Mouse (Mus musculus) spleen, postnatal 14 days (tissue): ENCODE data around the gene Sc5d.

Source experiments
- DNase-seq, 2 experiments: peaks; one replicate each; pipeline ENCODE4 v3.0.0; 2021 to 2022; ENCODE audit warnings: low spot score in 2 of 2

Gene Sc5d

GRCm38 (mm10) chr9:42260481-42260880 lies 3.6 kb downstream of the Sc5d start:
- DNase-seq: no peak

GRCm38 (mm10) chr9:42249112-42249511 lies 14.9 kb downstream of the Sc5d start:
- DNase-seq: no peak

DNA sequence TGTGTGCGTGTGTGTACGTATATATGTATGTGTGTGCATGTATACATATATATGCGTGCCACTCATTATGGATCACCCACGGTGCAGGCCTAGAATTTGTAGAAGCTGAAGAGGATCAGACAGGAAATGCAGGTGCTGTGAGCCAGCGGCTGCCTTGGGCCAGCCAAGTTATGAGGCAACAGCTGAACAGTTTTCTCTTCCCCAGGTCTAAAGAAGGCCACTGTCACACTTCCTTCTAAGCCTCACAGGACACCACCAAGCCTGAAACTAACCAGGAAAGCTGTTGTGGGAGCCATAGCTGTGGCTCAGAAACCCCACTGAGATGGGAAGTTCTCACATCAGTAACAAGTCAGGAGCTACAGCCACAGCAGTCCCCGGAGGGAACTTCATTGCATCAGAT lies 17.4 kb downstream of the Sc5d start:
- no peak for DNase-seq

DNA sequence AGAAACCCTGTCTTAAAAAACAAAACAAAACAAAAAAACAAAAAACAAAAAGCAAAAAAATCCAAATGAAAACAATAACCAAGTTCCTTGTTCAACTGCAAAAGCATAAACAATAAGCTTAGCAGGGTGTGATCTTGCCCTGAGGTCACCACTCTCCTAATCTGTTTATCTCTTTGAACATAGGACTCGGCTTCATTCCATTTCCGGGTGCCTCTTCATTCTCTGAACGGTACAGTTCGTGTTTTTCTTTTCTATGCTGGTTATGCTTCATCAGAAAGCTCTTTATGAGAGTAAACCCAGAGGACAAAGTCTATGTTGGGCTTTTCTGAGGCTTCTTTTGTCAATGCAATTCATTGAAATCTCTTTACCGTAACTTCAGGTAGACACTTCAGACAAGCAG lies 19.9 kb downstream of the Sc5d start:
- DNase-seq: no peak

- no peak for DNase-seq
Measured at GRCm38 (mm10) chr9:42241021-42241420, 23.0 kb downstream of the Sc5d start.

- DNase-seq: peak in 1 of 2 experiments; percentile 37
Measured at GRCm38 (mm10) chr9:42240583-42240992, 23.5 kb downstream of the Sc5d start.

DNA sequence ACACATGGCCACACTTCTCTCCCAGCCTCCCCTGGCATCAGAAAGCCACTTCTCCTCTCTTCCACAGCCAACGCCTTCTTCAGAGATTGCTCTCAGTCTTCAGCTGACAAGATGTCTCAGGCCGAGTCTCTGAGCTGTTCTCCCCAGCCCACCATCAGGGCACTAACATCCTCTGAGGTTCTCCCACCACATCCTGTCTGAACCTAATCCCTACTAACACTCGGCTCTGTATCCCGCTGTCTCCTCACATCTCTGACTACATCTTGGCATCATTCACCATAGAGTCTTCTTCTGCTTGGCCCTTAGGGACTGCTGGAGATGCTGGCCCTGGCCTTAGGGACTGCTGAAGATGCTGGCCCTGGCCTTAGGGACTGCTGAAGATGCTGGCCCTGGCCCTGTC lies 25.2 kb downstream of the Sc5d start:
- no peak for DNase-seq

GRCm38 (mm10) chr9:42231116-42231515 lies 32.9 kb downstream of the Sc5d start:
- DNase-seq: no peak

- no peak for DNase-seq
Measured at GRCm38 (mm10) chr9:42230333-42230732, 33.7 kb downstream of the Sc5d start.

GRCm38 (mm10) chr9:42229465-42230110 lies 34.5 kb downstream of the Sc5d start:
- DNase-seq: no peak

DNA sequence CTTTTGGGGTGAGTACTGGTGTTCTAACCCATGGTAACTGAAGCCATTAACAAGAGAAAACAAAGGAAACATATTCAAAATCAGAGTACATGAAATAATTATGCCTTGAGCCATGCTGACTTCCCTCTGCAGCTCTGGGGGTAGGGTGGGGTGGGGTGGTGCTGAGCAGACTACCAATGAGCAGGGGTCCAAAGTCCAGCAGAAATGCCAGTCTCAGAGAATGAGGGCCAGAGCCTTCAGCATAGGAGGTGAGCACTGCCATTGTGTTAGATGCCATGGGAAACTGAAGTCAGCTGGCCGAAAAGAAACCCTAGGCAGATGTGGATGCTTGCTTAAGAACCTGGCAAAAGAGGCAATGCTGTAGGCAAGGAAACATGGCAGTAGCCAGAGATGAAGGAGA lies 36.3 kb downstream of the Sc5d start:
- no peak for DNase-seq

DNA sequence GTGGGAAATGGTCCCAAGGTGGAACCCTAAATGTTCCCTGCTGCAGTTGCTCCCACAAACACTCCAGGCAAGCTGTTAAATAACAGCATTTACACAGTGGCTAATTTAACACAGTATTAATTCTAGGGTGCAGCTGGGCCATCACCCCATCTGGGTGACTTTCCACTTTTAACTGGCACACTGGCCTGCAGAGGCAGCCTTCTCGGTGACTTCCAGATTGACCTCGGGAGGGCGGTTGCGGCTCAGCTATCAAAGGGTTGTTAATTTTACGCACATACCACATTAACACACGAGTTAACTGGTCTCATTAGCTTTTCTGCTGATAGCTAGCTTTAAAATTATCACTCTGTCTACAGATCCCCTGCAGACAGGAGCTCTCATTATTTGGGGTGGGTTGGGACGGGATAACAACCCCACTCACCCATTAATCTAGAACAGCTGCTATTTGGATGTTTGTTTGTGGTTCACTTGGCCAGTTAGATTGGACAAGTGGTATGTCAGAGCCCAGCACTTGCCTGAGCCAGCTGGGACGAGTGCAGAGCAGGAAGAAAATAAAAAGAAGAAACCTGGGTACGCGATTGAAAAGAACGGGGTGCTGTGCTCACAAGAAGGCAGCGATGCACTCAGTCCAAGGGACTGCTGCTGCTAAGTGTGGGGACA lies 44.9 kb downstream of the Sc5d start:
- DNase-seq: no peak

GRCm38 (mm10) chr9:42217685-42218084 lies 46.4 kb downstream of the Sc5d start:
- no peak for DNase-seq

DNA sequence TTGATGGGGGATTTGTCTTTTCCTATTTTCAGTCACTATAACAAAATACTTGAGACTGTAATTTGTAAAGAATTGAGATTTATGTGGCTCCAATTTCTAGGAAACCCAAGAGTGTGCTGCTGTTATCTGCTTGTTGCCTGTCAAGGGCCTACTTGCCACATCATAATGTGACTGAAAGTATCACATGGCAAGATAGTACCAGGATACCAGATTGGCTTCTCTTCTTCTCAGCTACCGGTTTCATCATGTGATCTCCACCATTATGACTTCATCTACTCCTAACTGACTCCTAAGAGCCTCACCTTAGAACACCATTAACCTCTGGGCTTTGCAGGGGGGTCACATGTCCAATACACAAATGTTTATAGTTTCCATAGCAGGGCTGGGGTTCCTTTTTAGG lies 49.9 kb downstream of the Sc5d start:
- no peak for DNase-seq

DNA sequence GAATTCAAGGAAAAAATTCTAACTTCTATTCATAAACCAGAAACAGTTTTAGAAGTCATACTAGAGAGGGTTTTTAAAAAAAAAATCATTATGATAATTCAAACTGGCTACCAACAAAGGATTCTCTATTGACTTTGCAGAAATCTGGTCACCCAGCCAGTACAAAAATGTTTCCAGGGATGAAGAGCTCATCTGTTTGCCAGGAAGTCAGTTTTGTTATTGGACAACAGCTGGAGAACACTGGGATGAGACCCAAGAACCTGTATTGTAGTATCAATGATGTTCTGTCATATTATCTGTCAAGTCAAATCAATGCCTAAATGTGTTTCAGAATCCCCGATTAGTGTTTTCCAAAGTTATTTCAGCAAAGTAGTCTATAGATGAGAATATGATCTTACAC lies 50.9 kb downstream of the Sc5d start:
- DNase-seq: no peak

DNA sequence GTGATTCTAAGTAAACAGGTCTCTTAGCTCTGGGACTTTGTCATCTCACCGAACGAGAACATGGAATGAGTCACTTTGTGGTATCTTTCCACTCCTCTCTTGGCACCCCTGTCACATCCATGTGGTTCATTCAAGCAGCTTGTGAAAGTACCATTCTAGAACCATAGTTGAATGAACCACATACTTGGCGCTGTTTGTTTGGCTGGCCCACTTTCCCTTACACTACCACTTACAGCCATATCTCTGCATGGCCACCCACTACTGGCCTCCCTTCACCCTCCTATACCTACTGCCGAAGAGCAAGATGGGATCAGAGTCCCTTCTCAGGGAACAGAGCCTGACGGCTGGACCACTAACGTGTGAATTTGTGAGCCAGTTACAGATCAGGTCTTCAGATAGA lies 54.4 kb downstream of the Sc5d start:
- no peak for DNase-seq

DNA sequence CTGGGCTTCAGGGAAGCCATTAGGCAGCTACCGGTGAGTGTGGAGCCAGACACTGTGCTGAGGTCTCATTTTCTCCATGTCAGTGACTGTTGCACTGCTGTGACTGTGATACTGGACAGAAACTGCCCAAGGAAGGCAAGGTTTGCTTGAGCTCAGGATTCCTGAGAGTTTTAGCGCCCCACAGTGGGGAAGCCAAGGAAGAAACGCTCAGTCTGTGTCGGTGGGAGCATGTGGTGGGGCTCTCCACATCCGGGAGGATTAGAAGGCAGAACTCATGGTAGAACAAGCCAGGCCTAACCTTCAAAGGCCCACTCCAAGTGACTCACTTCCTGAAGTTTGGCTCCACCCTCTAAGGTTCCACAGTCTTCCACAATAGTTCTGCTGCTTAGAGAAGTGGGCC lies 55.6 kb downstream of the Sc5d start:
- peak in 1 of 2 experiments; percentile 9 for DNase-seq

DNA sequence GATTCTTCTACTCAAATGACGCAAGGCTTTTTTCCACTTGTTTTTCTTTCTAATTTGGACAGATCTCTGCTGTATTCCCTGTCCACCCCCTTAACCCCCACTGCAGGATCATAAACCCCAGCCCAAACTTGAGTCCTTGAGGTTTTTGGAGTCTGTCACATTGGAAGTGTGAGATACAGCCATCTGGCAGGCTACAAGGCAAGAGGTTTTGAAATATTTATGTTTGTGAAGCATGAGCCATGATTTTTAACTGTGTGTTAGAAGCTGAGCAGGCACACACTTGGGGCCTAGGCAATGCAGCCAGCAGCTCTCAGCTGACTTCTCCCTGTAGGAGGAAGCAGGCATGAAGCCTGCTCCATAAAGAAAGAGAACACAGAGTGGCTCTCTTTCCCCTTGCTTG lies 57.3 kb downstream of the Sc5d start:
- DNase-seq: no peak

- no peak for DNase-seq
Measured at GRCm38 (mm10) chr9:42202271-42202670, 61.8 kb downstream of the Sc5d start.
